Mouse (Mus musculus): ENCODE data around the gene Hist1h4f. TPM values are rescaled to one million over a fixed set of nuclear protein-coding genes. Genes with fewer than 3 reads are reported as not detected.
"Not testable (repeated sequence)": the region's sequence is repeated elsewhere in the genome, so short reads cannot be mapped to it uniquely, and the experiment has no call there.

Hist1h4f gene
- polyA plus RNA-seq, 1 experiment from 2014 or later, result not detected

- H3K27ac ChIP-seq, result peak within 1 kb of the TSS; percentile 98
- not testable (repeated sequence) for H3K9me3 ChIP-seq; H3K27me3 ChIP-seq; H3K36me3 ChIP-seq; H3K4me1 ChIP-seq (replicated peaks)
- H3K4me3 ChIP-seq (replicated peaks), result peak within 1 kb of the TSS; percentile 47
- H3K4me2 ChIP-seq (replicated peaks), result peak within 1 kb of the TSS; percentile 67
- peak within 1 kb of the TSS; percentile 74 for H3K9ac ChIP-seq (replicated peaks)
- under 1% methylated on average over 59 of the region's 67 CpGs for WGBS
- ATAC-seq, result peak; percentile 98
These were observed 10.6 kb upstream of the Hist1h4f start, which contains the start of gene Hist1h3e for GRCm38 (mm10) chr13:23561883-23562659. Hist1h3e (minus strand) TSS chr13:23562369.

- H3K4me1 ChIP-seq (replicated peaks), result peaks cover 11% of the 10 kb centered on the region
- H3K4me2 ChIP-seq (replicated peaks), result peak overlapping the region; percentile 67
- 0% methylated on average over 2 of the region's 5 CpGs for WGBS
- H3K36me3 ChIP-seq, H3K27me3 ChIP-seq, ATAC-seq, H3K9me3 ChIP-seq: not testable (repeated sequence)
- H3K27ac ChIP-seq, result peak overlapping the region; percentile 98
- H3K4me3 ChIP-seq (replicated peaks), result peak overlapping the region; percentile 47
- peak overlapping the region; percentile 74; the same call in 1 of the 2 replicates for H3K9ac ChIP-seq (replicated peaks)
These were observed 10.1 kb upstream of the Hist1h4f start for GRCm38 (mm10) chr13:23561531-23561882.

- peaks cover 14% of the 10 kb centered on the region for H3K4me1 ChIP-seq (replicated peaks)
- ATAC-seq; H3K27me3 ChIP-seq; H3K4me3 ChIP-seq (replicated peaks); H3K36me3 ChIP-seq; H3K9ac ChIP-seq (replicated peaks); H3K9me3 ChIP-seq; H3K27ac ChIP-seq: not testable (repeated sequence)
- H3K4me2 ChIP-seq (replicated peaks), result peak overlapping the region; percentile 22
- 15% methylated on average over 2 of the region's 2 CpGs for WGBS
These were observed 9.3 kb upstream of the Hist1h4f start for GRCm38 (mm10) chr13:23560699-23561098.

GRCm38 (mm10) chr13:23556906-23557305 is 5.5 kb upstream of the Hist1h4f start:
- 77% methylated on average over 3 of the region's 3 CpGs for WGBS
- Histone ChIP-seq H3K27me3 (no peaks in the 10 kb centered on the region), H3K4me2 (replicated peaks) (0 out of 2 replicates have a peak overlapping the region, but pooled peaks have one; percentile 20), H3K9me3 (no peaks in the 10 kb centered on the region), H3K9ac (replicated peaks) (no peak overlapping the region), H3K27ac (no peak overlapping the region; the same call in 1 of the 2 replicates), H3K4me1 (replicated peaks) (peaks cover 29% of the 10 kb centered on the region), H3K36me3 (no peaks in the 10 kb centered on the region), H3K4me3 (replicated peaks) (no peak overlapping the region)
- ATAC-seq, result no peak

- H3K4me2 ChIP-seq (replicated peaks), result peak overlapping the region; percentile 100
- under 1% methylated on average over 18 of the region's 18 CpGs for WGBS
- peak; percentile 84 for ATAC-seq
- peak overlapping the region; percentile 91 for H3K27ac ChIP-seq
- H3K9ac ChIP-seq (replicated peaks), result peak overlapping the region; percentile 78
- no peaks in the 10 kb centered on the region for H3K36me3 ChIP-seq
- H3K4me1 ChIP-seq (replicated peaks), result peaks cover 35% of the 10 kb centered on the region
- H3K27me3 ChIP-seq, result no peaks in the 10 kb centered on the region
- no peaks in the 10 kb centered on the region for H3K9me3 ChIP-seq
- peak overlapping the region; percentile 55 for H3K4me3 ChIP-seq (replicated peaks)
These were observed 4.5 kb upstream of the Hist1h4f start for GRCm38 (mm10) chr13:23555839-23556416.

- Histone ChIP-seq H3K4me2 (replicated peaks) (peak overlapping the region; percentile 100), H3K4me3 (replicated peaks) (peak overlapping the region; percentile 55), H3K36me3 (no peaks in the 10 kb centered on the region), H3K9me3 (no peaks in the 10 kb centered on the region), H3K27me3 (no peaks in the 10 kb centered on the region), H3K9ac (replicated peaks) (peak overlapping the region; percentile 78), H3K4me1 (replicated peaks) (peaks cover 36% of the 10 kb centered on the region), H3K27ac (peak overlapping the region; percentile 91)
- ATAC-seq, result peak; percentile 77
- WGBS, result under 1% methylated on average over 53 of the region's 54 CpGs
These were observed 3.7 kb upstream of the Hist1h4f start for GRCm38 (mm10) chr13:23554925-23555838.

GRCm38 (mm10) chr13:23554393-23554792 is 2.9 kb upstream of the Hist1h4f start:
- no peak for ATAC-seq
- Histone ChIP-seq H3K9me3 (no peaks in the 10 kb centered on the region), H3K4me2 (replicated peaks) (peak overlapping the region; percentile 100), H3K4me3 (replicated peaks) (peak overlapping the region; percentile 55), H3K27me3 (no peaks in the 10 kb centered on the region), H3K9ac (replicated peaks) (peak overlapping the region; percentile 78), H3K27ac (peak overlapping the region; percentile 91), H3K36me3 (no peaks in the 10 kb centered on the region), H3K4me1 (replicated peaks) (peaks cover 36% of the 10 kb centered on the region)
- 25% methylated on average over 9 of the region's 9 CpGs for WGBS

- no peaks in the 10 kb centered on the region for H3K9me3 ChIP-seq
- no peak within 1 kb of the TSS for H3K4me3 ChIP-seq (replicated peaks)
- no peaks in the 10 kb centered on the region for H3K27me3 ChIP-seq
- no peak for ATAC-seq
- H3K4me1 ChIP-seq (replicated peaks), result peaks cover 36% of the 10 kb centered on the region
- peak within 1 kb of the TSS; percentile 91 for H3K27ac ChIP-seq
- no peaks in the 10 kb centered on the region for H3K36me3 ChIP-seq
- no peak within 1 kb of the TSS for H3K9ac ChIP-seq (replicated peaks)
- 0 out of 2 replicates have a peak within 1 kb of the TSS, but pooled peaks have one; percentile 65 for H3K4me2 ChIP-seq (replicated peaks)
These were observed 1.5 kb upstream of the Hist1h4f start, which contains the start of gene Hist1h1d for GRCm38 (mm10) chr13:23552962-23553361. Hist1h1d (plus strand) TSS chr13:23553262.

- no peak; the same call in 1 of the 2 replicates for ATAC-seq
- WGBS, result 53% methylated on average over 8 of the region's 8 CpGs
These were observed 775 bp upstream of the Hist1h4f start for GRCm38 (mm10) chr13:23551931-23552914.

GRCm38 (mm10) chr13:23550761-23551145 is 695 bp downstream of the Hist1h4f start:
- Histone ChIP-seq H3K9me3 (no peaks in the 10 kb centered on the region), H3K27ac (peak overlapping the region; percentile 90), H3K4me1 (replicated peaks) (peaks cover 30% of the 10 kb centered on the region), H3K27me3 (no peaks in the 10 kb centered on the region), H3K4me3 (replicated peaks) (peak overlapping the region; percentile 47), H3K9ac (replicated peaks) (peak overlapping the region; percentile 59), H3K36me3 (no peaks in the 10 kb centered on the region), H3K4me2 (replicated peaks) (peak overlapping the region; percentile 65)
- no peak for ATAC-seq
- 5% methylated on average over 3 of the region's 3 CpGs for WGBS

More at GRCm38 (mm10) chr13:23551931-23552914, 775 bp upstream of the Hist1h4f start:
- Histone ChIP-seq H3K36me3 (no peaks in the 10 kb centered on the region), H3K27me3 (no peaks in the 10 kb centered on the region), H3K4me1 (replicated peaks) (peaks cover 36% of the 10 kb centered on the region), H3K4me3 (replicated peaks) (peak overlapping the region; percentile 47), H3K27ac (peak overlapping the region; percentile 90), H3K9ac (replicated peaks) (peak overlapping the region; percentile 59; the same call in 1 of the 2 replicates), H3K4me2 (replicated peaks) (peak overlapping the region; percentile 65), H3K9me3 (no peaks in the 10 kb centered on the region)

GRCm38 (mm10) chr13:23546694-23547093 is 4.8 kb downstream of the Hist1h4f start:
- Histone ChIP-seq H3K9ac (replicated peaks) (no peak overlapping the region), H3K27ac (no peak overlapping the region), H3K9me3 (no peaks in the 10 kb centered on the region), H3K36me3 (no peaks in the 10 kb centered on the region), H3K4me3 (replicated peaks) (no peak overlapping the region), H3K4me1 (replicated peaks) (peaks cover 16% of the 10 kb centered on the region), H3K4me2 (replicated peaks) (no peak overlapping the region), H3K27me3 (no peaks in the 10 kb centered on the region)
- ATAC-seq, result no peak
- 82% methylated on average over 5 of the region's 5 CpGs for WGBS
